Mouse (Mus musculus) urinary bladder, postnatal 10 days (tissue): ENCODE results near the gene Zfp408.
"Not testable (repeated sequence)": the region's sequence is repeated elsewhere in the genome, so short reads cannot be mapped to it uniquely, and the experiment has no call there.

Experiments used
- DNase-seq: peaks from one replicate; pipeline ENCODE4 v3.0.0; 2022; ENCODE audit warnings: low spot score

Gene Zfp408

GRCm38 (mm10) chr2:91609370-91609769, 40.2 kb downstream of the Zfp408 start:
- DNase-seq, result not testable (repeated sequence)

- no peak for DNase-seq
Observed at GRCm38 (mm10) chr2:91602389-91602788, 47.2 kb downstream of the Zfp408 start.

- DNase-seq, result no peak
Observed at GRCm38 (mm10) chr2:91600475-91600874, 49.1 kb downstream of the Zfp408 start.
